Mouse (Mus musculus): ENCODE results near the gene Gm45337.

GRCm38 (mm10) chr7:142094301-142095143 is 49.9 kb downstream of the Gm45337 start:
- TF ChIP-seq CTCF (IDR thresholded peaks at IDR 0.05; ENCODE audit: low read depth, low read length) = no peak
- TF ChIP-seq TAL1 (conservative IDR thresholded peaks at IDR 0.05; ENCODE audit: low read depth, low read length) = no peak
